Mouse (Mus musculus) limb, embryonic 11.5 days (tissue): ENCODE measurements at regions not wholly inside any gene's neighbourhood (a gene's known extent, or its start where the extent isn't known, plus 50 kb on each side); places are given as distances from the start of the nearest gene placed in this dataset.

Experiments used
- ATAC-seq: fragments of 200-750 bp; cut with Nextera tagmentation; 2 replicates; pipeline ENCODE4 v1.8.0; 2017; ENCODE audit warnings: low read depth; ENCODE audit not compliant: insufficient number of reproducible peaks, low FRiP score, low TSS enrichment
- DNase-seq: peaks from one replicate; pipeline ENCODE4 v3.0.0-alpha.2; 2015; ENCODE audit warnings: low spot score
- H3K27ac ChIP-seq: fragments of 300-500 bp; sonication (generic); replicated peaks from 2 replicates; pipeline ENCODE4 v1.5.1; 2014; ENCODE audit warnings: low read depth, mild to moderate bottlenecking, low read length
- H3K27me3 ChIP-seq: fragments of 300-500 bp; sonication (generic); 2 replicates; pipeline ENCODE4 v1.6.1; 2014; ENCODE audit warnings: mild to moderate bottlenecking, low read length, mixed read lengths; ENCODE audit not compliant: control insufficient read depth, insufficient read depth
- H3K36me3 ChIP-seq: fragments of 300-500 bp; sonication (generic); 2 replicates; pipeline ENCODE4 v1.6.1; 2014; ENCODE audit warnings: mild to moderate bottlenecking, low read length, moderate library complexity, mixed read lengths; ENCODE audit not compliant: control insufficient read depth, insufficient read depth
- H3K4me1 ChIP-seq: fragments of 300-500 bp; sonication (generic); 2 replicates; pipeline ENCODE4 v1.6.1; 2014; ENCODE audit warnings: low read length, mixed read lengths; ENCODE audit not compliant: control insufficient read depth, insufficient read depth
- H3K4me2 ChIP-seq: fragments of 300-500 bp; sonication (generic); 2 replicates; pipeline ENCODE4 v1.6.1; 2014; ENCODE audit warnings: low read depth, mild to moderate bottlenecking, moderate library complexity; ENCODE audit not compliant: severe bottlenecking
- H3K4me3 ChIP-seq: fragments of 300-500 bp; sonication (generic); 2 replicates; pipeline ENCODE4 v1.5.1; 2014; ENCODE audit warnings: low read depth, low read length
- H3K9ac ChIP-seq: fragments of 300-500 bp; sonication (generic); 2 replicates; pipeline ENCODE4 v1.6.1; 2014; ENCODE audit warnings: mild to moderate bottlenecking, low read length
- H3K9me3 ChIP-seq: fragments of 300-500 bp; sonication (generic); 2 replicates; pipeline ENCODE4 v1.6.1; 2016; ENCODE audit warnings: low read length; ENCODE audit not compliant: control insufficient read depth
- WGBS: fragments of 180-500 bp; shearing (Covaris S2); extraction: QIAGEN DNeasy Blood & Tissue Kit; methylation state at CpG from one replicate; pipeline ENCODE4 v1.1.7; 2014; 5-methylcytosine and 5-hydroxymethylcytosine counted together

DNA sequence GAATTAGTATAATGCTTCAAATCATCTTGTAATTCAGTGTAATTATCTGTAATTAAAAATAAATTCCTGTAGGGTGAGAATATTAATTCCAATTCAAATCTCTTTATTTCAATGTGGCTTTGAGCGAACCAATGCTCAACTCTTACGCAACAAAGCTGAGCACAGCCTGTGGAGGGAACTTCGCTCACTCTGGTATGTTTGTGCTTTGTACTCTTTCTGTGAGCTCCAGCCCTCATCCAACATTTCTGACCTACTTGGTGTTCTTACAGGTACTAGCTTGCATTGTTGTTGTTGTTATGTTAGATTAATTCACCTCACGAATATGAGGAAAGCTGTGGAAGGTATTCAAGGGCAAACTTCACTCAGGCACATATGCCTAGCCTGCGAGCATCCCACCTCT, 299.7 kb downstream of the Cog6 start:
- H3K4me1 ChIP-seq = no peaks in the 10 kb centered on the region
- H3K9ac ChIP-seq = no peak overlapping the region
- WGBS = 89% methylated on average over 5 of the region's 5 CpGs
- H3K27ac ChIP-seq = no peak overlapping the region
- ATAC-seq (no peak), DNase-seq (no peak)
- no peak overlapping the region for H3K4me3 ChIP-seq
- H3K4me2 ChIP-seq = no peak overlapping the region
- no peaks in the 10 kb centered on the region for H3K36me3 ChIP-seq
- H3K27me3 ChIP-seq = no peaks in the 10 kb centered on the region
- H3K9me3 ChIP-seq = no peaks in the 10 kb centered on the region

DNA sequence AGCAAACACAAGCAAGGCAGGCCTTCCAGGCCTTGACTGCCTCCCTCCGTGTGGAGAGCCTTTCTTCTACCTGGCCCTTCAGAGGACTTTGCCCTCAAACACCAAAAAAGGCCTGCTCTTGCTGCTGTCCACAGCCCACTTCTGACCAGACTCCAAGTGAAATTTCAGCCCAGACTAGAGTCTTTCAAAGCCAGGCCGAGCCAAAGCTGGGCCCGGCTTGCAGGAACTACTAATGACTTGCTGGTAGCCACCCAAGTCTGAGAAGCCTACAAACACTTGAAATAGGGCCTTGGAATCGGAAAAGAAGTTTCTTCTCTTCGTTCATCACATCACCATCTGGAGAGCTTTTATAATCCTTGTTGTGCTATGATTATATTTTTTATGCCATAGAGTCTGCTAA, 304.9 kb downstream of the Cog6 start:
- WGBS = 90% methylated on average over 5 of the region's 5 CpGs
- no peak for ATAC-seq
- Histone ChIP-seq H3K4me3 (no peak overlapping the region), H3K9ac (no peak overlapping the region), H3K36me3 (no peaks in the 10 kb centered on the region), H3K9me3 (no peaks in the 10 kb centered on the region), H3K27me3 (no peaks in the 10 kb centered on the region), H3K4me1 (no peaks in the 10 kb centered on the region), H3K4me2 (no peak overlapping the region), H3K27ac (no peak overlapping the region)
- DNase-seq = no peak

- Histone ChIP-seq H3K9ac (no peak overlapping the region), H3K27ac (no peak overlapping the region), H3K27me3 (no peaks in the 10 kb centered on the region), H3K36me3 (no peaks in the 10 kb centered on the region), H3K9me3 (no peaks in the 10 kb centered on the region), H3K4me3 (no peak overlapping the region), H3K4me1 (no peaks in the 10 kb centered on the region), H3K4me2 (no peak overlapping the region)
- 70% methylated on average over 9 of the region's 9 CpGs for WGBS
- no peak for ATAC-seq
- DNase-seq = no peak
Observed at GRCm38 (mm10) chr3:52711133-52711532, 305.9 kb downstream of the Cog6 start.

DNA sequence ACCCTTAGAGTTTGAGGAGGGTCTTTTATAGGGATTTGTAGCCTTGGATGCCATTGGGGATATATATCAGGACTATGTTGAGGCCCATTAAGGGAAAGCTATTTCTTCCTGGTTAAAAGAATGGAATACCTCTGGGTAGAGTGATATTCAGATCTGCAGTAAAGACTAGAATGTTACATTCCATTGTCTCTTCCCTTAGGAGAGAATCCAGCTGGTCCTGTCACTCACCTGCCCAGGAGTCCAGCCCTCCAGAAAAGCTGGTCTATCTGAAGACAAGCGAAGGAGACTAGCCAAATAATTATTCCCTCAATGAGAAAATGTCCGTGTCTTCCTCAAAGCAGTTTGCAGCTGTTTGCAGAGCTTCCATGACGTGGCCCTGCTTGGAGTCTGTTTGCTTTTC, 308.3 kb downstream of the Cog6 start:
- Histone ChIP-seq H3K27ac (no peak overlapping the region), H3K9me3 (no peaks in the 10 kb centered on the region), H3K4me1 (no peaks in the 10 kb centered on the region), H3K4me2 (no peak overlapping the region), H3K36me3 (no peaks in the 10 kb centered on the region), H3K9ac (no peak overlapping the region), H3K4me3 (no peak overlapping the region), H3K27me3 (no peaks in the 10 kb centered on the region)
- DNase-seq (no peak), ATAC-seq (no peak)
- 81% methylated on average over 3 of the region's 3 CpGs for WGBS

DNA sequence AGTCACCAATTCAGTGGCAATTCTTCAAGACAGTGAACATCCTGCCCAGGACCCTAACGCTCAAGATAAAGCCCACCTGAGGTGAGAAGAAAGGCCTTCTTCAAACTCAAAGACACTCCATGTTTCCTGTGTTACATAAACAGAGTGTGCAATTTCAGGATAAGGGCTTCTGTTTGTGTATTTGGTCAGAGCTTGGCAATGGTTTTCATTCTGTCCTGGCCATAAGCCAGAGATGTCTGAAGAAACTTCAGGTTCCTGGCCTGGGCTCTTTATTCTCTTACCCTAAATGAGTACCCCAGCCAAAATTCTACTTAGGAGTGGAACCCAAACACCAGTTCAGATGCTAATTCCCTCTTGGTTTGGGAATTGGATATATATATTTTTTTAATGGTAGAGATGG, 308.7 kb downstream of the Cog6 start:
- ATAC-seq (no peak), DNase-seq (no peak)
- H3K9me3 ChIP-seq = no peaks in the 10 kb centered on the region
- WGBS = 81% methylated on average over 1 of the region's 1 CpGs
- H3K27ac ChIP-seq = no peak overlapping the region
- H3K4me2 ChIP-seq = no peak overlapping the region
- no peaks in the 10 kb centered on the region for H3K36me3 ChIP-seq
- H3K9ac ChIP-seq = no peak overlapping the region
- H3K4me3 ChIP-seq = no peak overlapping the region
- no peaks in the 10 kb centered on the region for H3K27me3 ChIP-seq
- no peaks in the 10 kb centered on the region for H3K4me1 ChIP-seq

DNA sequence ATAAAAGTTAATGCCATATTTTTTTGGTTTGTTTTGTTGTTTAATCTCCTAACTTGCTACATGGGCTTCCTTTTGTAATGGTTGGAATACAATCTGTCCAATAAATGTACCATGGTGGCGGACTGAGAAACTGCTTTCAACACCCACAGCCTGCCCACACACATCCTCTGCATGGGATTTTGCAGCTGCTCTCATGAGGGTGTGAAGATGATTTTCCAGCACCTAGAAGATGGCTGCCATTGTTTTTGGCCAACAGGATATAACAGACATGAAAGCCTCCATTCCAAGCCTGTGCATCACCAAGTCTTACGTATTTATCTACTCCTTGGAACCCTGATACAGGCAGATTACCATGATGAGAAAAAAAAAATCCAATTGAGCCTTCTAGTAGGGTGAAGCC, 310.4 kb downstream of the Cog6 start:
- H3K27me3 ChIP-seq = no peaks in the 10 kb centered on the region
- no peak overlapping the region for H3K27ac ChIP-seq
- no peaks in the 10 kb centered on the region for H3K9me3 ChIP-seq
- no peak overlapping the region for H3K9ac ChIP-seq
- DNase-seq (no peak), ATAC-seq (no peak)
- H3K4me1 ChIP-seq = no peaks in the 10 kb centered on the region
- no peak overlapping the region for H3K4me3 ChIP-seq
- WGBS = 83% methylated on average over 2 of the region's 2 CpGs
- H3K4me2 ChIP-seq = no peak overlapping the region
- H3K36me3 ChIP-seq = no peaks in the 10 kb centered on the region

DNA sequence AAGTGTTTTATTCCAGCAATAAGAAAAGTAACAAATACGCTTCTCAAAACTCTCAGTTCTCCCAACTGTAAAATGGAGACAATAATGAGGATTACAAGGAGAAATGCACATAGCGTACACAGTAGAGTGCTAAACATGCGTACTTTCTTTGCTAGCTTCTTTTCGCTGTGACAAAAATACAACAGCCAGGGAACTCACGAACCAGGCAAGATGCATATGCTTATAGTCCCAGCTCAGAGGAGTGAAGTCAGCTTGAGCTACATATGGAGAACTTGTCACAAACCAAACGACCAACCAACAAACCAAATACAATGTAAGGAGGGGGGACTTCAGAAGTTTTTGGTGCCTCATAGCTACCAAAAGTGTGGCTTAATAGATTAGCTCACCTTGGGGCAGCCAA, 313.3 kb downstream of the Cog6 start:
- Histone ChIP-seq H3K4me2 (no peak overlapping the region), H3K27ac (no peak overlapping the region), H3K27me3 (no peaks in the 10 kb centered on the region), H3K4me1 (no peaks in the 10 kb centered on the region), H3K9ac (no peak overlapping the region), H3K36me3 (no peaks in the 10 kb centered on the region), H3K4me3 (no peak overlapping the region), H3K9me3 (no peaks in the 10 kb centered on the region)
- ATAC-seq = no peak
- WGBS = 89% methylated on average over 6 of the region's 6 CpGs
- no peak for DNase-seq

GRCm38 (mm10) chr3:52702962-52703361, 314.1 kb downstream of the Cog6 start:
- Histone ChIP-seq H3K27me3 (no peaks in the 10 kb centered on the region), H3K36me3 (no peaks in the 10 kb centered on the region), H3K27ac (no peak overlapping the region), H3K4me2 (no peak overlapping the region), H3K4me1 (no peaks in the 10 kb centered on the region), H3K4me3 (no peak overlapping the region), H3K9ac (no peak overlapping the region), H3K9me3 (no peaks in the 10 kb centered on the region)
- DNase-seq = no peak
- ATAC-seq = no peak
- WGBS = 78% methylated on average over 4 of the region's 4 CpGs

DNA sequence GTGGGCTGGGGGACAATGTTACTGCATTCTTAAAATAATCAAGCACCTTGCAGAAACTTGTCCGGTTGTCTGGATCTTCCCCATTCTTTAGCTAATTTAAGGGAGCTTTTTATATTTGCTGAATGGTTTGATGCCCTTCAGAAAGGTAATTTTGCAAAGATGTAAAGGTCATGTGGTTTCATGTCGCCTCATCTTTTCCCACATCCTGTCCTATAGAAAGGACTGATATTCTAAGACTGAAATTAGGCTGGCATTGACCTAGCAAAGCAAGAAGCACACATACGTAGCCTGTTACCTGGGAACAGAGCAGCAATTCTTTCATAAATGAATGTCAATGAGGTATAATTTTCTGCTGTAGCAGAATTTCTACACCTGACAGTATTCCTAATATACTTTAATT, 315.4 kb downstream of the Cog6 start:
- no peaks in the 10 kb centered on the region for H3K9me3 ChIP-seq
- H3K27ac ChIP-seq = no peak overlapping the region
- no peak for DNase-seq
- H3K27me3 ChIP-seq = no peaks in the 10 kb centered on the region
- ATAC-seq = no peak
- H3K4me2 ChIP-seq = no peak overlapping the region
- H3K36me3 ChIP-seq = no peaks in the 10 kb centered on the region
- 85% methylated on average over 3 of the region's 3 CpGs for WGBS
- H3K4me3 ChIP-seq = no peak overlapping the region
- H3K4me1 ChIP-seq = no peaks in the 10 kb centered on the region
- no peak overlapping the region for H3K9ac ChIP-seq
